Mouse (Mus musculus) small intestine, adult 2 months (tissue): ENCODE results near the gene Tns3.

Experiments used
- CTCF ChIP-seq: fragments of 200-500 bp; IDR thresholded peaks from 2 replicates; pipeline ENCODE4 v1.5.1; 2012; ENCODE audit warnings: low read depth, mild to moderate bottlenecking, control low read depth, inconsistent platforms, low read length, moderate library complexity, mixed read lengths; ENCODE audit not compliant: insufficient replicate concordance, insufficient read length; ENCODE audit errors: extremely low read depth
- POLR2A ChIP-seq: fragments of 200-500 bp; IDR thresholded peaks from 2 replicates; pipeline ENCODE4 v1.6.1; 2012; ENCODE audit warnings: low read depth, mild to moderate bottlenecking, control low read depth, inconsistent platforms, low read length, moderate library complexity

- no peak for TF ChIP-seq POLR2A
- TF ChIP-seq CTCF: no peak
These were observed 27.3 kb upstream of the Tns3 start for GRCm38 (mm10) chr11:8691605-8692004.
